Mouse (Mus musculus) limb, embryonic 13.5 days (tissue): Measurements from ENCODE around the gene Grpel1. TPM values are rescaled to one million over a fixed set of nuclear protein-coding genes. Genes with fewer than 3 reads are reported as not detected.

Experiments
- ATAC-seq: fragments of 200-750 bp; cut with Nextera tagmentation; 2 replicates; pipeline ENCODE4 v1.8.0; 2017; ENCODE audit warnings: low read depth, moderate number of reproducible peaks, moderate TSS enrichment; ENCODE audit not compliant: low FRiP score
- H3K27ac ChIP-seq: fragments of 300-500 bp; sonication (generic); 2 replicates; pipeline ENCODE4 v1.5.1; 2015; ENCODE audit warnings: inconsistent platforms, mild to moderate bottlenecking, moderate library complexity
- H3K27me3 ChIP-seq: fragments of 300-500 bp; sonication (generic); 2 replicates; pipeline ENCODE4 v1.6.1; 2015; ENCODE audit warnings: mild to moderate bottlenecking, inconsistent platforms
- H3K36me3 ChIP-seq: fragments of 300-500 bp; sonication (generic); 2 replicates; pipeline ENCODE4 v1.6.1; 2015; ENCODE audit warnings: inconsistent platforms, mild to moderate bottlenecking, moderate library complexity
- H3K4me1 ChIP-seq: fragments of 300-500 bp; sonication (generic); 2 replicates; pipeline ENCODE4 v1.6.1; 2015; ENCODE audit warnings: inconsistent platforms
- H3K4me2 ChIP-seq: fragments of 300-500 bp; sonication (generic); replicated peaks from 2 replicates; pipeline ENCODE4 v1.6.1; 2015; ENCODE audit warnings: inconsistent platforms, mild to moderate bottlenecking, moderate library complexity
- H3K4me3 ChIP-seq: fragments of 300-500 bp; sonication (generic); 2 replicates; pipeline ENCODE4 v1.5.1; 2015; ENCODE audit warnings: moderate library complexity, mild to moderate bottlenecking, inconsistent platforms
- H3K9ac ChIP-seq: fragments of 300-500 bp; sonication (generic); 2 replicates; pipeline ENCODE4 v1.6.1; 2015; ENCODE audit warnings: mild to moderate bottlenecking, inconsistent platforms
- H3K9me3 ChIP-seq: fragments of 300-500 bp; sonication (generic); 2 replicates; pipeline ENCODE4 v1.6.1; 2016; ENCODE audit warnings: inconsistent platforms
- WGBS: fragments of 180-500 bp; shearing (Covaris S2); methylation state at CpG from one replicate; pipeline ENCODE4 v1.1.7; 2015; 5-methylcytosine and 5-hydroxymethylcytosine counted together
- polyA plus RNA-seq: library from polyadenylated mRNA; unstranded; fragments of >200 nt; fragmentation: Nextera tagmentation; extraction: Ambion mirVana; gene quantifications from 2 replicates; pipeline ENCODE4 v1.2.1, GENCODE M21; 2015

Gene Grpel1
- polyA plus RNA-seq, 1 experiment from 2014 or later: 50.0 TPM

- Histone ChIP-seq H3K27me3 (peaks cover 25% of the 10 kb centered on the region), H3K36me3 (peaks cover 5% of the 10 kb centered on the region), H3K4me3 (peak within 1 kb of the TSS; percentile 90), H3K27ac (peak within 1 kb of the TSS; percentile 39; the same call in 1 of the 2 replicates), H3K4me2 (peak within 1 kb of the TSS; percentile 92), H3K9ac (peak within 1 kb of the TSS; percentile 92), H3K4me1 (peaks cover 27% of the 10 kb centered on the region), H3K9me3 (no peaks in the 10 kb centered on the region)
- WGBS: under 1% methylated on average over 87 of the region's 97 CpGs
- ATAC-seq: peak; percentile 99
These were observed 19.6 kb downstream of the Grpel1 start, which contains the start of the genes Tada2b and Ccdc96 for GRCm38 (mm10) chr5:36484171-36484990. Gene Tada2b (minus strand): TSS chr5:36484285. Gene Ccdc96 (plus strand): TSS chr5:36484588.

DNA sequence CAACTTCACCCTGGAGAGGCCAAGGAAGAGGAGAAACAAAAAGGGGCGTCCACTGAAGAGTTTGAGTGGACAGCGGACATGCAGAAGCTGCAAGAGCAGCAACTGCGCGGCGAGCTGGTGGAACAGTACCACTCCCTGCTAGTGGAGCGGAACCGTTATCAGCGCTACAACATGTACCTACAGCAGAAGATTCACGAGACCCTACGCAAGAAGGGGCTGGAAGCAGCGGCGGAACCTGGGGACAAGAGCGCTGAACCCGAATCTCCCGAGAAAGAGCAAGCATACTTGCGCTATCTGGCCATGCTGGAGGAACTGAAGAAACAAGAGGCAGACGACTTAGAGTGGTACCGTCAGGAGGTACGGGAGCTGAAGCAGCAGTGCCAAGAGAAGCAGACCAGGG is 20.5 kb downstream of the Grpel1 start:
- Histone ChIP-seq H3K4me3 (peak overlapping the region; percentile 90), H3K27me3 (peaks cover 25% of the 10 kb centered on the region), H3K9me3 (no peaks in the 10 kb centered on the region), H3K27ac (no peak overlapping the region), H3K9ac (0 out of 2 replicates have a peak overlapping the region, but pooled peaks have one; percentile 57), H3K4me2 (peak overlapping the region; percentile 92), H3K36me3 (peaks cover 5% of the 10 kb centered on the region), H3K4me1 (peaks cover 27% of the 10 kb centered on the region)
- 38% methylated on average over 19 of the region's 19 CpGs for WGBS
- ATAC-seq: no peak

- Histone ChIP-seq H3K9ac (no peak overlapping the region), H3K27me3 (peaks cover 25% of the 10 kb centered on the region), H3K4me2 (no peak overlapping the region), H3K9me3 (no peaks in the 10 kb centered on the region), H3K36me3 (peaks cover 36% of the 10 kb centered on the region), H3K4me1 (peaks cover 7% of the 10 kb centered on the region), H3K27ac (no peak overlapping the region), H3K4me3 (no peak overlapping the region)
- WGBS: 59% methylated on average over 2 of the region's 2 CpGs
- ATAC-seq: no peak
These were observed 24.4 kb downstream of the Grpel1 start for GRCm38 (mm10) chr5:36489225-36489624.

DNA sequence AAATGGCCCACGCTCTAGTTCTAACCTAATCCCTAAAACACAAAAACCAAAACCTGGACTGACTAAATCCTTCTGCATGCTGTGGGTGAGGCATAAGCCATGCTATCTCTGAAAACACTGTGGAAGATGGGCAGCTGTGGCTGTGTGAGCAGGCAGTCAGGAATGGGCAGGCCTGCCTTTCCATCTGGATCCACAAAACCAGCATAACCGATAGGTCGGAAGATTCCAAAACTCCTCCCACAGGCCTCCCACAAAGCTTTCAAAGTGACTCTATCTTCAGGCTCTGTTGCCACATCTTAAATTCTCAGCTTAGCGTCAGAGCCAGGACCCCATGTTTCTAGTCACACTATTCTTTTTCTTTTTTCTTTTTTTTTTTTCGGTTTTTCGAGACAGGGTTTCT is 29.1 kb downstream of the Grpel1 start:
- no peak overlapping the region for H3K27ac ChIP-seq
- no peaks in the 10 kb centered on the region for H3K4me1 ChIP-seq
- peaks cover 71% of the 10 kb centered on the region for H3K36me3 ChIP-seq
- no peak overlapping the region for H3K9ac ChIP-seq
- H3K4me3 ChIP-seq: no peak overlapping the region
- no peak overlapping the region for H3K4me2 ChIP-seq
- 83% methylated on average over 6 of the region's 6 CpGs for WGBS
- no peaks in the 10 kb centered on the region for H3K27me3 ChIP-seq
- no peak for ATAC-seq
- no peaks in the 10 kb centered on the region for H3K9me3 ChIP-seq

DNA sequence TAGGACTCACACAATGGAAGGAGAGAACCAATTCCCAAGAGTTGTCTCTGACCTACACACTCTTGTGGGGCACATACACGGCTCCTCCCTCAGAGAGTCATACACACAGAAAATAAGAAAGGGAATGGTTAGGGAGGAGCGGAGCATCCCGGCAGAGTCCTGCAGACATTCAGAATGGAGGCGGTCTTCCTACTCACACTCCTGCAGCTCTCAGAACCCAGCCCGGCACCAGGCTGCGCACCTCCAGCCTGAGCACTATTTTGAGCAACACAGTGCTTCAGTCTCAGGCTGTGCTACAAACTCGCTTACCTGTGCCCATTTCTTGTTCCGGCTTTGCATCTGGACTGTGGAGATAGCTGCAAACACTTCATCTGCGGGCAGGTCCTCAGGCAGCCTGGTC is 29.9 kb downstream of the Grpel1 start:
- ATAC-seq: no peak
- 97% methylated on average over 9 of the region's 9 CpGs for WGBS

GRCm38 (mm10) chr5:36505235-36505634 is 40.4 kb downstream of the Grpel1 start:
- no peak overlapping the region for H3K4me2 ChIP-seq
- no peak overlapping the region for H3K27ac ChIP-seq
- no peak for ATAC-seq
- H3K9ac ChIP-seq: no peak overlapping the region
- no peaks in the 10 kb centered on the region for H3K9me3 ChIP-seq
- WGBS: 90% methylated on average over 7 of the region's 7 CpGs
- H3K27me3 ChIP-seq: no peaks in the 10 kb centered on the region
- H3K4me1 ChIP-seq: no peaks in the 10 kb centered on the region
- no peak overlapping the region for H3K4me3 ChIP-seq
- H3K36me3 ChIP-seq: peaks cover 97% of the 10 kb centered on the region

More for the DNA sequence above, 29.9 kb downstream of the Grpel1 start:
- Histone ChIP-seq H3K9ac (no peak overlapping the region), H3K4me1 (no peaks in the 10 kb centered on the region), H3K36me3 (peaks cover 75% of the 10 kb centered on the region), H3K4me2 (no peak overlapping the region), H3K27me3 (no peaks in the 10 kb centered on the region), H3K4me3 (no peak overlapping the region), H3K9me3 (no peaks in the 10 kb centered on the region), H3K27ac (no peak overlapping the region)

- H3K9me3 ChIP-seq: no peaks in the 10 kb centered on the region
- no peak overlapping the region for H3K9ac ChIP-seq
- H3K4me1 ChIP-seq: no peaks in the 10 kb centered on the region
- no peak overlapping the region for H3K4me3 ChIP-seq
- no peaks in the 10 kb centered on the region for H3K27me3 ChIP-seq
- no peak for ATAC-seq
- no peak overlapping the region for H3K4me2 ChIP-seq
- peaks cover 97% of the 10 kb centered on the region for H3K36me3 ChIP-seq
- no peak overlapping the region for H3K27ac ChIP-seq
- WGBS: 73% methylated on average over 5 of the region's 5 CpGs
These were observed 40.8 kb downstream of the Grpel1 start for GRCm38 (mm10) chr5:36505643-36506042.

GRCm38 (mm10) chr5:36508351-36508750 is 43.6 kb downstream of the Grpel1 start:
- no peaks in the 10 kb centered on the region for H3K9me3 ChIP-seq
- no peak overlapping the region for H3K27ac ChIP-seq
- H3K36me3 ChIP-seq: peaks cover 98% of the 10 kb centered on the region
- no peak overlapping the region for H3K4me2 ChIP-seq
- no peaks in the 10 kb centered on the region for H3K4me1 ChIP-seq
- no peak for ATAC-seq
- no peak overlapping the region for H3K9ac ChIP-seq
- H3K4me3 ChIP-seq: no peak overlapping the region
- H3K27me3 ChIP-seq: no peaks in the 10 kb centered on the region
- 90% methylated on average over 10 of the region's 10 CpGs for WGBS

DNA sequence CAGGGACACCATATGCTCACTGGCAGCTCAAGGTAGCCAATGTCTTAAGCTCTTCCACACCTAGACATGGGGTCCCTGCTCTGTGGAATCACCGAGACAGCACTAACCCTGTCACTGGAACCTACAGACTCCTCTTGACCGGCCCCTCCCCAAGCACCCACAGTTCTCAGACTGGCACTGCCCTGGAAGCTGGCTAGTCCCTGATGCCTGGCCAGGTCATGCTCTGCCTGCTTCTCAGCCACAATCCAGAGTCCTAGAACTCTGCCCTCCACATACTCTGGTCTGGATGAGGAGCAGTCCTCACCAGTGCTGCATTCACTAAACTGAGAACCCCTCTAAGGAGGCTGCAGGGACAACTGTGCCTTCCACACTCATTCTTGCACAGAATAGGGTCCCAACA is 46.2 kb downstream of the Grpel1 start:
- no peaks in the 10 kb centered on the region for H3K4me1 ChIP-seq
- no peak overlapping the region for H3K27ac ChIP-seq
- H3K9me3 ChIP-seq: no peaks in the 10 kb centered on the region
- no peak for ATAC-seq
- no peak overlapping the region for H3K4me3 ChIP-seq
- H3K9ac ChIP-seq: no peak overlapping the region
- WGBS: 91% methylated on average over 2 of the region's 2 CpGs
- no peak overlapping the region for H3K4me2 ChIP-seq
- H3K36me3 ChIP-seq: peaks cover 93% of the 10 kb centered on the region
- no peaks in the 10 kb centered on the region for H3K27me3 ChIP-seq

GRCm38 (mm10) chr5:36515126-36515525 is 50.3 kb downstream of the Grpel1 start:
- H3K36me3 ChIP-seq: peaks cover 93% of the 10 kb centered on the region
- 96% methylated on average over 1 of the region's 1 CpGs for WGBS
- no peak for ATAC-seq

GRCm38 (mm10) chr5:36515558-36515957 is 50.8 kb downstream of the Grpel1 start:
- Histone ChIP-seq H3K9me3 (no peaks in the 10 kb centered on the region), H3K9ac (no peak overlapping the region), H3K4me2 (no peak overlapping the region), H3K36me3 (peaks cover 93% of the 10 kb centered on the region), H3K27me3 (no peaks in the 10 kb centered on the region), H3K4me3 (no peak overlapping the region), H3K27ac (no peak overlapping the region), H3K4me1 (no peaks in the 10 kb centered on the region)
- WGBS: 87% methylated on average over 5 of the region's 5 CpGs
- ATAC-seq: no peak

More at GRCm38 (mm10) chr5:36515126-36515525, 50.3 kb downstream of the Grpel1 start:
- Histone ChIP-seq H3K27me3 (no peaks in the 10 kb centered on the region), H3K4me1 (no peaks in the 10 kb centered on the region), H3K9ac (no peak overlapping the region), H3K4me3 (no peak overlapping the region), H3K27ac (no peak overlapping the region), H3K4me2 (no peak overlapping the region), H3K9me3 (no peaks in the 10 kb centered on the region)

DNA sequence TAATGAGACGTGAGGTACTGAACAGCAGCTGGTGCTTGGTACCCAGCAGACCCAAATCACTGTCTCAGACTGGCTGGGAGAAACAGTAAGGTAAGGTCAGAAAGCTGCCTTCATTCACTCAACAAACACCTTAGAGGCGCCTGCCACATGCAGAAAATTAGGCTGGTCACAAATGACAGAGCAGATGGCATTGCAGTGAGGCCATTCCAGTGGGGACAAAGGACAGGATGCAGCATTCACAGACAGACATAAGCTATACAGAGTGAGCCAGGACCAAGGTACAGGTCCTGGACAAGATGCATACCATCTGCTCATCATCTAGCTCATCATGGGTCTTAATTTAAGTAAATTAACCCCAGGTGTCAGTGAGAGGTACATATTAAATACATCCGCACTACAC is 52.8 kb downstream of the Grpel1 start:
- H3K27me3 ChIP-seq: no peaks in the 10 kb centered on the region
- WGBS: 75% methylated on average over 3 of the region's 3 CpGs
- H3K4me3 ChIP-seq: no peak overlapping the region
- H3K9ac ChIP-seq: no peak overlapping the region
- H3K27ac ChIP-seq: no peak overlapping the region
- H3K36me3 ChIP-seq: peaks cover 93% of the 10 kb centered on the region
- ATAC-seq: no peak
- H3K4me1 ChIP-seq: no peaks in the 10 kb centered on the region
- H3K4me2 ChIP-seq: no peak overlapping the region
- no peaks in the 10 kb centered on the region for H3K9me3 ChIP-seq
